20 mouse cellular contexts compared by ENCODE assay signal in genomic region chr15:91917877-91918276, GRCm38 (mm10).
DNase-seq lines count a peak whose midpoint lies in the region; ATAC-seq and TF ChIP-seq lines count a peak whose summit lies in the region.
"Had no signal": no experiment of that assay in that cellular context is flagged by ENCODE, and none has a peak within 500 bp of the region (broad histone marks: within the 10 kb centered on the region; RNA-seq: fewer than 3 reads in every experiment).

No protein-coding gene starts in this region.

- no peak for ATAC-seq in hindbrain, embryonic 13.5 days (ENCODE audit: low FRiP score)
- ATAC-seq: forebrain, embryonic 13.5 days; intestine, embryonic 15.5 days; liver, embryonic 12.5 days had no signal

- H3K4me2 ChIP-seq in hindbrain, embryonic 13.5 days = no peak overlapping the region
- H3K4me2 ChIP-seq: forebrain, embryonic 13.5 days; heart, embryonic 12.5 days; hindbrain, embryonic 14.5 days; intestine, embryonic 15.5 days; kidney, embryonic 15.5 days; liver, embryonic 12.5 days; neural tube, embryonic 12.5 days had no signal

- H3K27ac ChIP-seq in heart, embryonic 10.5 days = no peak overlapping the region
- no peak overlapping the region for H3K27ac ChIP-seq in hindbrain, embryonic 13.5 days
- H3K27ac ChIP-seq: forebrain, embryonic 13.5 days; hindbrain, embryonic 14.5 days; intestine, embryonic 15.5 days; kidney, embryonic 15.5 days; liver, embryonic 12.5 days; neural tube, embryonic 12.5 days; stomach, postnatal 0 days had no signal

- no peaks in the 10 kb centered on the region for H3K27me3 ChIP-seq in heart, embryonic 10.5 days (ENCODE audit: insufficient read depth, poor library complexity, severe bottlenecking)
- no peaks in the 10 kb centered on the region for H3K27me3 ChIP-seq in hindbrain, embryonic 13.5 days
- H3K27me3 ChIP-seq: forebrain, embryonic 13.5 days; heart, embryonic 12.5 days; intestine, embryonic 15.5 days; kidney, embryonic 15.5 days; liver, embryonic 12.5 days; neural tube, embryonic 12.5 days had no signal

- no peaks in the 10 kb centered on the region for H3K36me3 ChIP-seq in heart, embryonic 10.5 days
- H3K36me3 ChIP-seq in hindbrain, embryonic 13.5 days = no peaks in the 10 kb centered on the region
- H3K36me3 ChIP-seq: heart, embryonic 12.5 days; intestine, embryonic 15.5 days; kidney, embryonic 15.5 days; liver, embryonic 12.5 days; neural tube, embryonic 12.5 days had no signal

- no peak overlapping the region for H3K4me3 ChIP-seq in heart, embryonic 10.5 days
- H3K4me3 ChIP-seq in hindbrain, embryonic 13.5 days = no peak overlapping the region
- H3K4me3 ChIP-seq: forebrain, embryonic 13.5 days; heart, embryonic 12.5 days; intestine, embryonic 15.5 days; kidney, embryonic 15.5 days; liver, embryonic 12.5 days; neural tube, embryonic 12.5 days had no signal

- TF ChIP-seq CTCF in brain, embryonic 14.5 days (IDR thresholded peaks at IDR 0.05; ENCODE audit: borderline replicate concordance, extremely low read depth, insufficient read depth, insufficient read length) = no peak

- no peaks in the 10 kb centered on the region for H3K9me3 ChIP-seq in heart, embryonic 10.5 days
- no peaks in the 10 kb centered on the region for H3K9me3 ChIP-seq in hindbrain, embryonic 13.5 days
- H3K9me3 ChIP-seq: forebrain, embryonic 13.5 days; heart, embryonic 12.5 days; intestine, embryonic 15.5 days; kidney, embryonic 15.5 days; liver, embryonic 12.5 days; neural tube, embryonic 12.5 days had no signal

- DNase-seq in heart, embryonic 10.5 days (ENCODE audit: low spot score) = peak; percentile 74
- no peak for DNase-seq in heart, adult 8-10 months (ENCODE audit: low spot score)
- DNase-seq in brain, embryonic 14.5 days (ENCODE audit: low read depth) = peak; percentile 52
- DNase-seq in cerebellum, adult 11-12 months = peak; percentile 41
- peak; percentile 10 to 21 for DNase-seq in cerebellum, postnatal 14 days
- no peak for DNase-seq in layer of hippocampus, postnatal 14 days (ENCODE audit: low spot score in 2 of 2)
- no peak for DNase-seq in adipocyte (ENCODE audit: low spot score)
- DNase-seq: adrenal gland, postnatal 10 days; heart, postnatal 14 days; lung, adult 2 months; lung, postnatal 36 days had no signal

- TF ChIP-seq POLR2A in brain, embryonic 14.5 days (IDR thresholded peaks at IDR 0.05; ENCODE audit: borderline replicate concordance, extremely low read depth, insufficient read depth, insufficient read length, poor library complexity, severe bottlenecking) = no peak

- H3K4me1 ChIP-seq in heart, embryonic 10.5 days = no peaks in the 10 kb centered on the region
- no peaks in the 10 kb centered on the region for H3K4me1 ChIP-seq in hindbrain, embryonic 13.5 days (replicated peaks)
- H3K4me1 ChIP-seq: forebrain, embryonic 13.5 days; heart, embryonic 12.5 days; intestine, embryonic 15.5 days; kidney, embryonic 15.5 days; liver, embryonic 12.5 days; neural tube, embryonic 12.5 days had no signal

- 47% methylated on average over 4 of the region's 4 CpGs for WGBS in heart, embryonic 10.5 days
- 58% methylated on average over 4 of the region's 4 CpGs for WGBS in hindbrain, embryonic 13.5 days

- no peak overlapping the region for H3K9ac ChIP-seq in hindbrain, embryonic 13.5 days
- H3K9ac ChIP-seq: forebrain, embryonic 13.5 days; heart, embryonic 12.5 days; hindbrain, embryonic 14.5 days; intestine, embryonic 15.5 days; kidney, embryonic 15.5 days; liver, embryonic 12.5 days; neural tube, embryonic 12.5 days had no signal

Comparison
In these comparisons a context has a peak if more than half of its experiments do, and no peak if none do; other contexts are left out.
1. DNase-seq: peak in heart, embryonic 10.5 days (single experiment), brain, embryonic 14.5 days (single experiment), cerebellum, adult 11-12 months (single experiment) and cerebellum, postnatal 14 days (2 of 2); none in heart, adult 8-10 months (single experiment), layer of hippocampus, postnatal 14 days (0 of 2) and adipocyte (single experiment).